Mouse (Mus musculus) intestine, embryonic 16.5 days (tissue): ENCODE data around the gene Ciart. TPM values are rescaled to one million over a fixed set of nuclear protein-coding genes. Genes with fewer than 3 reads are reported as not detected.

Experiments used
- ATAC-seq: fragments of 200-750 bp; cut with Nextera tagmentation; 2 replicates; pipeline ENCODE4 v1.8.0; 2017; ENCODE audit warnings: moderate TSS enrichment, moderate library complexity
- H3K27ac ChIP-seq: fragments of 300-500 bp; sonication (generic); 2 replicates; pipeline ENCODE4 v1.5.1; 2014; ENCODE audit warnings: mild to moderate bottlenecking, low read length
- H3K27me3 ChIP-seq: fragments of 300-500 bp; sonication (generic); replicated peaks from 2 replicates; pipeline ENCODE4 v1.6.1; 2014; ENCODE audit warnings: low read length, control low read depth, mixed read lengths; ENCODE audit not compliant: control insufficient read depth, insufficient read depth
- H3K36me3 ChIP-seq: fragments of 300-500 bp; sonication (generic); 2 replicates; pipeline ENCODE4 v1.6.1; 2014; ENCODE audit warnings: low read length, control low read depth; ENCODE audit not compliant: control insufficient read depth, insufficient read depth
- H3K4me1 ChIP-seq: fragments of 300-500 bp; sonication (generic); 2 replicates; pipeline ENCODE4 v1.6.1; 2014; ENCODE audit warnings: low read length, control low read depth, mixed read lengths; ENCODE audit not compliant: control insufficient read depth, insufficient read depth
- H3K4me2 ChIP-seq: fragments of 300-500 bp; sonication (generic); 2 replicates; pipeline ENCODE4 v1.6.1; 2014; ENCODE audit warnings: low read depth, low read length, control low read depth
- H3K4me3 ChIP-seq: fragments of 300-500 bp; sonication (generic); 2 replicates; pipeline ENCODE4 v1.5.1; 2014; ENCODE audit warnings: mild to moderate bottlenecking, low read length
- H3K9ac ChIP-seq: fragments of 300-500 bp; sonication (generic); 2 replicates; pipeline ENCODE4 v1.6.1; 2014; ENCODE audit warnings: low read depth, low read length
- H3K9me3 ChIP-seq: fragments of 300-500 bp; sonication (generic); 2 replicates; pipeline ENCODE4 v1.6.1; 2016; ENCODE audit warnings: low read length, control low read depth; ENCODE audit not compliant: control insufficient read depth
- WGBS: fragments of 180-500 bp; shearing (Covaris S2); extraction: QIAGEN DNeasy Blood & Tissue Kit; methylation state at CpG from one replicate; pipeline ENCODE4 v1.1.7; 2014; 5-methylcytosine and 5-hydroxymethylcytosine counted together
- polyA plus RNA-seq: library from polyadenylated mRNA; unstranded; fragments of >200 nt; fragmentation: Nextera tagmentation; extraction: Ambion mirVana; gene quantifications from 2 replicates; pipeline ENCODE4 v1.2.1, GENCODE M21; 2015

Gene Ciart
- polyA plus RNA-seq, 1 experiment from 2014 or later: 7.6 TPM

- Histone ChIP-seq H3K27ac (peak overlapping the region; percentile 85), H3K4me1 (peaks cover 23% of the 10 kb centered on the region), H3K4me3 (peak overlapping the region; percentile 71), H3K4me2 (peak overlapping the region; percentile 62), H3K27me3 (no peaks in the 10 kb centered on the region), H3K9ac (peak overlapping the region; percentile 50; the same call in 1 of the 2 replicates), H3K36me3 (no peaks in the 10 kb centered on the region), H3K9me3 (no peaks in the 10 kb centered on the region)
- 17% methylated on average over 7 of the region's 7 CpGs for WGBS
- ATAC-seq: no peak
Observed at GRCm38 (mm10) chr3:95893126-95893525, 11.1 kb upstream of the Ciart start.

- Histone ChIP-seq H3K4me3 (peak overlapping the region; percentile 35), H3K27me3 (no peaks in the 10 kb centered on the region), H3K9me3 (no peaks in the 10 kb centered on the region), H3K4me2 (peak overlapping the region; percentile 50), H3K9ac (peak overlapping the region; percentile 59), H3K36me3 (no peaks in the 10 kb centered on the region), H3K4me1 (peaks cover 23% of the 10 kb centered on the region), H3K27ac (peak overlapping the region; percentile 85)
- 40% methylated on average over 11 of the region's 11 CpGs for WGBS
- no peak for ATAC-seq
Observed at GRCm38 (mm10) chr3:95892066-95893052, 10.3 kb upstream of the Ciart start.

DNA sequence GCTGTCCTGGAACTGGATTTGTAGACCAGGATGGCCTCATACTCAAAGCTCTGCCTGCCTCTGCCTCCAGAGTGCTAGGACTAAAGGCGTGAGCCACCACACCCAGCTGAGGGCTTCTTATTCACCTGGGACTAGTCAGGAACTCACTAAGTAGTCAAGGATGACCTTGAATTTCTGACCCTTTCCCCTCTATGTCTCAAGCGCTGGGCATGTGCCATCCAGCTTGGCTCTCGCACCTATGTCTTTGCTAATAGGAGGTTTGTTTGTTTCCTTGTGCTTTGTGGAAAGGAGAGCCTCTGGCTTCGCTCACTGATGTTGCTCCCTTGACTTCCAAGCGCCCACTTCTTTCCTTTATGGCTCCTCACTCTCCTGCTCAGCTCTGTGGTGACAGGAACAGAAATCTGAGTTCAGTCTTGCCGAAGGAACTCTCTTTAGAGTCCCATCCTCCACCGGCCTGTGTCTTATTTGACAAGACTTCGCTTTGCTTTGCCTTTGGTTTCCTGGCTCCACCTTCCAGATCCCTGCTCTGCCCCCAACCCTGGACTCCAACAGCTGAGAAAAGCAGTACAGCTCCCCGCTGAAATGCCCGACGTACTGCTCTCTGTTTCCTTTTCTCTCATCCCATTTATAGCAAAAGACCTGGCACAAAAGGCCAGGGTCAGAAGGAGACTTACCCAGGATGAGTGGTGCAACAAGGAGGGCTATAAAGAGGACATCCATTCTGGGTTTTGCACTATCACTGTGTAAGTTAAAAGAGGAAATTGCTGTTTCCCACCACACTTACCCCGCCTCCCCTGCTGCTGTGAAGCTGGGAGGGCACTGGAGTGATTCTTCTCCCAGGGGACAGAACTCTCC is 9.4 kb upstream of the Ciart start, which contains the start of gene BC028528:
BC028528 (minus strand) TSS at position 795 of the 855 bp plus-strand sequence.
- Histone ChIP-seq H3K27me3 (no peaks in the 10 kb centered on the region), H3K27ac (peak within 1 kb of the TSS; percentile 85), H3K9ac (peak within 1 kb of the TSS; percentile 59), H3K9me3 (no peaks in the 10 kb centered on the region), H3K4me3 (peak within 1 kb of the TSS; percentile 35), H3K36me3 (no peaks in the 10 kb centered on the region), H3K4me1 (peaks cover 23% of the 10 kb centered on the region), H3K4me2 (peak within 1 kb of the TSS; percentile 50)
- peak; percentile 8; the same call in 1 of the 2 replicates for ATAC-seq
- WGBS: 20% methylated on average over 12 of the region's 12 CpGs

- Histone ChIP-seq H3K36me3 (no peaks in the 10 kb centered on the region), H3K4me2 (no peak overlapping the region), H3K9me3 (no peaks in the 10 kb centered on the region), H3K4me1 (peaks cover 20% of the 10 kb centered on the region), H3K27me3 (no peaks in the 10 kb centered on the region), H3K9ac (no peak overlapping the region), H3K27ac (no peak overlapping the region), H3K4me3 (no peak overlapping the region)
- ATAC-seq: no peak
- WGBS: 78% methylated on average over 3 of the region's 3 CpGs
Observed at GRCm38 (mm10) chr3:95889664-95890063, 7.6 kb upstream of the Ciart start.

DNA sequence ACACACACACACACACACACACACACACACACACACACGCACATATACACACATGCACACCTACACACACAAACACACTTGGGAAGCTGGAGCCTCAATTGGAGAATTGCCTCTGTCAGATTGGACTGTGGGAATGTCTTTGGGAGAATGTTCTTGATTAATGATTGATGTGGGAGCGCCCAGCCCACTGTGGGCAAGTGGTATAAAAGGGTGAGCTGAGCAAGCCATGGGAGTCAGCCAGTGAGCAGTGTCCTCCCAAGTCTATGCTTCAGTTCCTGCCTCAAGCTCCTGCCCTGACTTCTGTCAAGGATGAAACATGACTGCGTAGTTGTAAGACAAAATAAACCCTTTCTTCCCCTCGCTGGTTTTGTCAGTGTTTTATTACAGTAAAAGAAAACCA is 5.5 kb upstream of the Ciart start:
- no peaks in the 10 kb centered on the region for H3K36me3 ChIP-seq
- no peak overlapping the region for H3K27ac ChIP-seq
- H3K4me1 ChIP-seq: peaks cover 19% of the 10 kb centered on the region
- no peaks in the 10 kb centered on the region for H3K9me3 ChIP-seq
- WGBS: 74% methylated on average over 4 of the region's 4 CpGs
- no peak overlapping the region for H3K9ac ChIP-seq
- no peaks in the 10 kb centered on the region for H3K27me3 ChIP-seq
- H3K4me2 ChIP-seq: no peak overlapping the region
- H3K4me3 ChIP-seq: no peak overlapping the region
- ATAC-seq: no peak; the same call in 1 of the 2 replicates

GRCm38 (mm10) chr3:95884400-95884799 is 2.3 kb upstream of the Ciart start:
- Histone ChIP-seq H3K27ac (peak overlapping the region; percentile 60), H3K27me3 (no peaks in the 10 kb centered on the region), H3K9me3 (no peaks in the 10 kb centered on the region), H3K9ac (no peak overlapping the region), H3K4me1 (peaks cover 10% of the 10 kb centered on the region), H3K4me2 (0 out of 2 replicates have a peak overlapping the region, but pooled peaks have one; percentile 24), H3K4me3 (no peak overlapping the region), H3K36me3 (no peaks in the 10 kb centered on the region)
- 77% methylated on average over 5 of the region's 5 CpGs for WGBS
- peak; percentile 28; the same call in 1 of the 2 replicates for ATAC-seq

DNA sequence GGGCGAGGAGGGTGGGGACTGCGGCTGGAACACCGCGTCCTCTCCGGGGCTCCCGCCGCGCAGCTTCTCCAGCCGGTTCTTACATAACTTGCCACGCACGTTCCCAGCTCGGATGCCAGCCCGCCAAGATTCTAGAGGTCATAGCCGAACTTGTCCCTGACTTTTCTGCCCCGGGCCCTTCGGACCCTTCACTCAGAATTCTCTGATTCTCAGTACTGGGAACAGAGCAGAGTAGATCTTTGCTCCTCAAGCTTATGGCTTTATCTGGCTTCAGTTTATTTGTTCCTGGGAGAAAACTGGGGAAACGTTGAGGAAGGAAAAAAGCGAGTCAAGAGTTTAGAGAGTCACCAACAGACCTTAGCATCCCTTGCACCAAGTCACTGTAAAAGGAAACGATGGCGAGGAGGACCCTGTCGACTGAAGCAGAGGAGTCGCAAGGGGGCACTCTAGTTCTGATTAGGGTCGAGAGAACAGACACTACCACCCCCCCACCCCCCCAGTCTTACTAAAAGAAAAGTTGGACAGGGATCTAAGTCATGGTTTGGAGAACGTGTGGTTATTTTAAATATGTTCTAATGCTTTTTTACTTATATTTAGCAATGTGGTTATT is 870 bp upstream of the Ciart start:
- WGBS: 1% methylated on average over 24 of the region's 24 CpGs
- peak overlapping the region; percentile 98 for H3K4me2 ChIP-seq
- peak overlapping the region; percentile 45 for H3K9ac ChIP-seq
- no peak for ATAC-seq
- H3K27ac ChIP-seq: peak overlapping the region; percentile 65
- no peaks in the 10 kb centered on the region for H3K36me3 ChIP-seq
- peak overlapping the region; percentile 61 for H3K4me3 ChIP-seq
- no peaks in the 10 kb centered on the region for H3K9me3 ChIP-seq
- H3K27me3 ChIP-seq: no peaks in the 10 kb centered on the region
- H3K4me1 ChIP-seq: peaks cover 10% of the 10 kb centered on the region

DNA sequence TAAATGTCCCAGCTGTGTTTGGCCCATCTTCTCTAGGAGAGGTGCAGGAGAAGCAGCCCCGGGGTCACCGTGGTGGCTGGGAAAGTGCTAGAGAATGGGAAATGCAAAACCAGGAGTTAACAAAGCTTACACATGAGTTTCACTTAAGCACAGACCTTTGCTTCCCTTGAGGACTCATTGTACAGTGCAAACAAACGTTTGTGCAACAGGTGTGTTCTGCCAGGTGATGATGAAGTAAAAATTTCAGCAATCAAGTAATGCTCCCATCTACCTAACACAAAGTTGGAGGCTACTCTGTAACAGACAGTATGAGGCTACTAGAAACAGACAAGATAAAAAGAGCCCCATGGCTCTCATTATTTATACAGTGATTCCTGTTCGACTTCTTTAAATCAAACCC is 3.0 kb downstream of the Ciart start:
- no peak overlapping the region for H3K4me3 ChIP-seq
- no peak overlapping the region for H3K27ac ChIP-seq
- peaks cover 10% of the 10 kb centered on the region for H3K4me1 ChIP-seq
- 87% methylated on average over 4 of the region's 4 CpGs for WGBS
- no peaks in the 10 kb centered on the region for H3K36me3 ChIP-seq
- no peak overlapping the region for H3K9ac ChIP-seq
- no peak for ATAC-seq
- H3K9me3 ChIP-seq: no peaks in the 10 kb centered on the region
- no peaks in the 10 kb centered on the region for H3K27me3 ChIP-seq
- H3K4me2 ChIP-seq: no peak overlapping the region
